Mouse (Mus musculus) retina, adult 2 months (tissue): ENCODE measurements around the gene Pax6.

ENCODE experiments used
- DNase-seq: peaks from one replicate; pipeline ENCODE4 v3.0.0-alpha.2; 2012; ENCODE audit warnings: low read depth, low spot score

Gene Pax6

GRCm38 (mm10) chr2:105668271-105669270 is at the start of gene Pax6:
Gene Pax6 (plus strand): TSS chr2:105668900.
- DNase-seq = no peak

DNA sequence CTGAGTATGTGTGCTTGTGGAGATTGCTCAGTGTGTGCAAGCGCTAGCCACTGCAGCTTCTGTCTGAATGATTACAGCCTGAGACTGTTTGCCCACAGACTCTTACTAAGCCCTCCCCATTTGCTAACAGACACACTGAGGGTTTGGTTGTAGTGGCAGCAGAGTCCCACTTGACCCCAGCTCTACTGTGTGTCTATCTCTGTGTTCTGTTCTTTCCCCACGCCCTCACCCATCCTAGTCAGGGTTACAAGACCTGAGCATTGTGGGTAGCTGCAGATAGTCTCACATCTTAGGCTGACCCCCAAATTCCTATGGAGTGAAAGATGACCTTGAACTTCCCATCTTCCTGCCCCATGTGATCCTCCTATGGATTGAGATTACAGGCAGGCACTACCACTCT is 19.8 kb upstream of the Pax6 start:
- DNase-seq = no peak

DNA sequence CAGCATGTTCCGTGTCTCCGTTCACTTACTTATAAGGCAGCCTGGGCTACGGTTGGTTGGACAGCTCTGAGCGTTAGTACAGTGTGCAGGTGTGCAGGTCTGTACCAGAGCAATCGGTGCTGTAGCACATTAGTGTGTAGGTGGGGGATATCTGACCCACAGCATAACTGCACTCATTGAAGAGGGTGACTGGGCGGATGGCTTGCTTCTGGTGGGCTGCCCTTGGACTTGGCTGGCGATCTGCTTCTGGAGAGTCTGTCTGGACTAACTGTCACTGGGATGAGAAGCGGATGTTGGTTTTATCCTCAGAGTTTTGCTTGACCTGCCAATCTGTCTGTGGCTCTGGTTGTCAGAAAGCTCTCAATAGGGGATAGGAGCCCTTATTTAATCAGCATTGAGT is 12.2 kb upstream of the Pax6 start:
- DNase-seq = no peak

DNA sequence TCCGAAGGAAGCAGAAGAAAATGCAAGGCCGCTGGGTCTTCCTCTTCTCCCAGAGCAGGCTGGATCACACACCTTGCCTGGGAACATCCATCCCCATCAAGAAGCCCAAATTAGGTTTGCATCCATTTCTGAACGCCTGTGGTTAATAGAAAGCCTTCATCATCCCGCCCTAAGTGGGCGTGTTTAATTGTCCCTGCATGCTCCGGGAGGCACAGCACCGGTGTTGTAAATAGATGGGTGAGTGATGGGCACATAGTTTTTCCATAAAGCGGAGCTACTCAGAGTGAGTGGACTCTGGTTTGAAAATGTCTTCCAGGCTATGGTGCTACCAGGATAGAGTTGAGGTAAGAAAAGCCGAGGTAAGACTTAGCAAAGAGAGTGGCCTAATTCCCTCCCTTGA is 9.3 kb upstream of the Pax6 start:
- no peak for DNase-seq

DNA sequence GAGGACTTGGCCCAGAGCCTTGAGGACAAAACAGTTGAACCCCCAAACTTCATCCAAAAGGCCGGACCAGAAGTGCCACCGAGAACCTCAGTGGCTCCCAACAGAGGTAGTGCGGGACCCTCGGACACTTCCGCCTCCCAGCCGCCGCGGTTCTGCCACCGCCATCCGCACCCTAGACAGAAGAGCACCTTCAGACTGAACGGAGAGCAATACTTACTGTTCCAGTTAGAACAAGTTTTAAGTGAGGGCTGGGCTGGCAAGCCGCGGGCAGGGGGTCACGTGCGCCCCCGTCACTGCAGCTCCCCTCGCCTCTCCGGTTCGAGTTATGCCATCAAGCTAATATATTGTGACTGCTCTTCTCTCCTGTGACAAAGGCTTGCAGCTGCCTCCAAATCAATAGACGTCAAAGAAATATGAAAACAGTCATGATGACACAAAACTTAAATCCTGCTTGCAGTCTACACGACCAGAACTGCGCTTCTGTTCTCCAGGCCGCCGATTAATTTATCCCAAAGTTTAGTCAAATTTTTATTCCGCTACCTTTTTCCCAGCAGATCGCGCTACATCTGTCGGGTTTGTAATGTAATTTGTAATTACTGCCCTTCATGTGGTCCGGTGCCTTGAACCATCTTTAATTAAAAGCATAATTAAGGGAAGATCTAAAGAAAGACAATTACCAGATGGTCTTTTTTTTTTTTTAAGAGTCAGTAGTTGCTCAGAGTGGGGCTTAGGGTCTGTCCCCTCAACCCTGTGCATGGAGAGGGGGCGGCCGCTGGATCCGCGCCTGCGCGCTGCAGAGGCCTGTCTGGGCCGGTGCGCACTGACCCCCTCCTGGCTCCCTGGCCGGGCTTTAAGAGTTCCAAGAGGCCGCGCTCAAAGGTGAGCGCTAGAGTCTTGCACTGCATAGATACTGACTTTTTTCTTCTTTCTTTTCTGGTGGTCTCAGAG is 8.5 kb upstream of the Pax6 start:
- DNase-seq = no peak

GRCm38 (mm10) chr2:105660874-105661622 is 7.7 kb upstream of the Pax6 start:
- DNase-seq = no peak

DNA sequence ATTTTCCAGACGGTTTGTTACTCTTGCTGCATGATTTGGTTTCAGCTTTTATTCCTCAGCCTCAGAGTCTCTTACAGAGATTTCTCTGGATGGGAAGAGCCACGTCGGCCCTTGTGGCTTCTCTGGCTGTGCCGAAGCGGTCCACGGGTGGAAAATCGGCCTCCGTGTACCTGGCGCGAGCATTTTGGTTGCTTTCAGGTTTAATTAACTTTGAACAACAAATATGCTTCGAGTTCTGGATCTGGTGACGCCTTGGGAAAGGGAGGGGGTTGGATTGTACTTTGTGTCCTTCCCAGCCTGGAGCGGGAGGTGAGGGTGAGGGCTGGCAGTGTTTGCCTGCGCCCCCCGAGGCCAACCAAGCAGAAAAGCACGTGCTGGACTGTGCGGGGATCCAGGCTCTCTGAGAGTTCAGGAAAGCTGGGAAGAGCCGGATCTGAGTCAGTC is 7.1 kb upstream of the Pax6 start:
- DNase-seq = no peak

DNA sequence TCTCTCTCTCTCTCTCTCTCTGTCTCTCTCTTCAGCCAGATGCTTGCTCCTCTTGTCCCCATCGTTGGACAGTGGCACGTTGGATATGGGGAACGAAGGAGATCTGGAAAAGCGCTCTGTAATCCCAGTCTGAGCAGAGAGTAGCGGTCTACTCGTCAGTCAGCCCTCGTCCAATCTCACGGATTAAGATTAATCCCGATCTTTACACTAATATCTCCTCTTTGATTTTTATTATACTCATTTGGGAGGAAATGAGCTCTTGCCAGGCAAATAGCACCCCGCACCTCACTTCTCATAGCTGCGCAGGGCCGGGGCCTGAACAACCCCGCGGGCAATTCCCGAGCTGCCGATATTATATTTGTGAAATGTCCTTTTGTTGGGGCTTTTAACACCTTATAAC is 6.6 kb upstream of the Pax6 start:
- DNase-seq = no peak

DNA sequence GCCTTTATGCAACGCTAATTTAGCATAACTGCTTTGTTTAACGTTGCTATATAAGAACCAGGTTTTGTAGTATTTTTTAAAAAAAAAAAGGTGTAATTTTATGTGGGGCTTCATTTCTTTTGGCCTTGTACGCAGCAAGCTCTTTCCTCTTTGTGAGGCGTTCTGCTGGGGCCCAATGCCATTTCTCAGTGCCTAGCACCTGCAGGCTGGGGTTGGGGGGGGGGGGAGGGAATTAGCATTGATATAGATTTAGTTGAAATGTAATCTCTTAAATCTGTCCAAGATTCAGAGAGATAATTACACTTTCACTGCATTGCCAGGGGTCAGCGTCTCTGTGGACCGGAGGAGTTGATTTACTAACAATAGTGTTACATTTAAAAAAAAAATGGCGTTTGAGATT is 6.1 kb upstream of the Pax6 start:
- no peak for DNase-seq

- DNase-seq = no peak
These were observed 5.6 kb upstream of the Pax6 start for GRCm38 (mm10) chr2:105663101-105663511.

- no peak for DNase-seq
These were observed 3.7 kb upstream of the Pax6 start for GRCm38 (mm10) chr2:105664996-105665395.

DNA sequence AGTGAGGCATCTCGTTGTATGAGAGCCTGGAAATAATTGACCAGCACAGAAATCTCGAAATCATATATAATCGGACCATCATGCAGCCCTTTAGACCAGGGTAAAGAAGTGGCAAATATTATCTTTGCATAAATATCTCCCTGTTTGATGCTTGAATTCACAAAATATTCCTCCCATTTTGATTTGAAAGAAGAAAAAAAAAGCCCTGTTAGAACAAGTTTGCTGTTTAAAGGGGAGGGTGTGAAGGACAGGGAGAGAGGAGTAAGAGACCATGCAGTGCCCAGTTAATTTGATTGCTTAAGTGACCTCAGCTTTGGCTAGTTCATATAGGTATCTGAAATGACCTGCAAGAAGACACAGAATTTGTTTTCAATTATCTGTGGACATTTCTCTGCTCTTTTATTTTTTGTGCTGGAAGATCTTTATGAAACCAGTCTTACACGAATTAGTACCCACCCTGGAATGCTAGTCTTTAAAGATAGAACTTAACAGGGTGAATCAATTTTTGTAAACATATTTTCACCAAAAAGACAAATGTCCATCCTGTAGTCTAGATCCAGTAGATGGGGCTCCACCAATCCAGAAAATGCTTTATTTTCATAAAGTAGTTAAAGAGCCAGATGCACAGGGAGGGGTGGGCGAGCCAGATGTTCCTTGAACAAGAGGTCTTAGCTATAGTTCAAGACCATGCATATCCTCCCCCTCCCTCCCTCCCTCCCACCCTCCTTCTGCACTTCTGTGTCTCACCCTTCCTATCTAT is 3.0 kb upstream of the Pax6 start:
- DNase-seq = no peak

- no peak for DNase-seq
These were observed 2.4 kb upstream of the Pax6 start for GRCm38 (mm10) chr2:105666331-105666730.

DNA sequence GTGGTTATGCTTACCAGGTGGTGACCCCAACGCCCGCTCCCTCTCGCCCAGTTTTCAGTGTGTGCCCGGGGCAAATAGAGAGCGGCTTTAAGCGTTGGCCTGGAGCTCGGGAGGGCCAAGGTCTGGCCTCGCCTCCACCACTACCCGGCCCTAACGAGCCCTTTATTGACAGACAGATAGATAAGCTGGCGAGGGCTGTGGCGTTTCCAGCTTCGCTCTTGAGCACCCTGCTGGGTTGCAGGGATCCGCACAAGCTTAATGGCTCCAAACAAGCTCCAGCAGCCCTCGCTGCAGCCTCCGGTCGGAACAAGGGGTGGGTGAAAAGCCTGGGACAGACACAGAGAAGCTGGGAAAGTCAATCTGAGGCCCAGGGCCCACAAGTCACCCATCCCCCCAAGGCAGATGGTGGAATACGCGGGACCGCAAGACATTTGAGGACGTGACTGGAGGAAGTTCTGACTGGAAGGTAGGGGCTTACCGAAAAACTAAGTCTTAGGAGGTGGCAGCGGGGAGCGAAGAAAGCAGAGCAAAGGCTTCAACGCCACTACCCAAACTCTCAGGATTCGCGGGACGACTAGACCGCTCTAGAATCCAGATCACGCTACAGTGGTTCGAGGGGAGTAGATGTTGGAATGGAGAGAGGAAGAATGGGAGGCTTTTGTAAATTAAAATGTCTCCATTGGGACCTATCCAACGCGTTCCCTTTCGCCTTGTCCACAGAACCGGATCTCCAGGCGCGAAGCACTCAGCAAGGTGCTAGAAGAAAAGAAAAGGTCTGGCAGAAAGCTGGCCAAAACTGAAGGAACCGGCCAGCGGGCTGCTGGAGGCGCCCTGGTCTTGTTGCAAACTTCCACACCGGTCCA is 1.7 kb upstream of the Pax6 start:
- DNase-seq = no peak

DNA sequence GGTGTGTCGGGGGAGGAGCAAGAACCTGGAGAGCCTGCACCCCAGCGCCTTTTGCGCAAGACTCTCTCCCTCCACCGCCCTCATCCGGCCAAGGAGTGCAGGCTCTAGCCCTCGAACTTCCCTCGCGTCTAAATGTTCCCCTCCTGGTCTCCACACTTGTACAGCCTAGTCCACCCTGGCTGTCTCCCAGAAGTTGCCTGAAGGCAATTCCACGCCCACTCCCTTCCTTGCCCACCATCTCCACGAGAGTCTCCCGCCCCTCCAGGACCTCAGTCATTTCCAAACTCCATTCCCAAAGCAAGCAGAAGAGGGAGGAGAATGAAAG is 1.1 kb upstream of the Pax6 start:
- no peak for DNase-seq

- DNase-seq = no peak
These were observed 716 bp downstream of the Pax6 start for GRCm38 (mm10) chr2:105669371-105669861.

DNA sequence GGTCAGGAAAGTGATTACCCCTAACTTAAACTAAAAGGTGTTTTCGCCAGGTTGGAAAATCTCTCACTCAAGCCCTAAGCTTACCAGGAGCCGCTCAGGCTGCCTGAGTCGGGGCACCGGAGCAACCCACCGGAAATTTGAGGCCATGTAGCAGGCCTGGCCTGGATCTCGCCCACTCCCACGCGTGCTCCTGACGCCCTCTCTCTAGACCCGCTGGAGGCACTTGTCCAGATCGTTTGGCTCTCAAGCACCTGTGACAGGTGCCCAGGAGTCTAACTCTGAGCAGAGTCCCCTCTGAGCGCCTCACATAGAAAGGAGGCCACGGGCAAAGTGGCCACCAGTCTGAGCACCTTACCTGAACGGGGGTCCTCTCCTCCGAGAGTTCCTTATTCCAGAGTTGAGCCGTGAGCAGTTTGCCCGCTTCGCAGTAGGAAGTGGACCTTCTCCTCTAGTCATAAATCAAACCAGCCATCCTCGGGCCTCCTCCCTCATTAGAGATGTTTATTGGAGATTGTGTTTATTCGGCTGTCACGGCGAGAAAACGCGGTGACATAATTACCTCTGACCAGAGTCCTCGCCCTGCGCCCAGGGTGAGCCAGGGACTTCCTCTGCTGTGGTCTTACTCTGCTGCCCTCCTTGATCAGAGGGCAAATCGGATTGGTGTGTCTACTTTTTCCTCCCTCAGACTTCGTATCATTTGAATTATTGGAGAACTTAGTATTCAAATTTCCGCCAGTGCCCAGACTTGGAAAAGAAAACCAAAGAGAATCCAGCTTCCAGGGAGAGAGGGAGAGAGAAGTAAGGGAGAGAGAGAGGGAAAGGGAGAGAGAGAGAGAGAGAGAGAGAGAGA is 1.4 kb downstream of the Pax6 start:
- no peak for DNase-seq

GRCm38 (mm10) chr2:105670731-105671095 is 2.0 kb downstream of the Pax6 start:
- DNase-seq = no peak
